Comparison of ENCODE assay signal across 26 mouse cellular contexts in the genomic region with DNA sequence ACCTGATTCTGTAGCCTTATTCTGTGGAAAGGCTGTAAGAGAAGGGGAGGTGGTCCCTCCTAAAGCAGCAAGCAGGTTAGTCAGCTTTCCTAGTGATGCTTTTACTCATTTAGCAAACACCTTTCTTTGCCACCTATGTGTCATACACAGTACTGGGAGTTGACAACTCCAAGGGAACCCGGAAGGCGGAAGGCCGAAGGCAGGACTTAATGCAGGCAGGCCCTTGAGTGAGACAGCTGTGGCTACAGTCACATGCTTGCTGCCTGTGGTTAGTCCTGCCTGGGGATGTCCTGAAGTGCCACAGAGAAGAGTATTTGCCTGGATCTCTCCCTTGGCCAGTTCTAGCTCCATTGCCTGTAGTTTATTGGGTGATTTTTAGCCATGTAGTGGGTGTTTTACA.
"Had no signal": no experiment of that assay in that cellular context is flagged by ENCODE, and none has a peak within 500 bp of the region (broad histone marks: within the 10 kb centered on the region; RNA-seq: fewer than 3 reads in every experiment).

No protein-coding gene starts in this region.

- H3K27me3 ChIP-seq: heart, embryonic 13.5 days; heart, embryonic 15.5 days; hindbrain, embryonic 13.5 days; hindbrain, embryonic 15.5 days; kidney, embryonic 15.5 days; limb, embryonic 12.5 days; liver, embryonic 13.5 days had no signal

- H3K4me2 ChIP-seq: heart, embryonic 11.5 days; heart, embryonic 13.5 days; heart, embryonic 15.5 days; hindbrain, embryonic 13.5 days; hindbrain, embryonic 15.5 days; kidney, embryonic 15.5 days; limb, embryonic 12.5 days; liver, embryonic 11.5 days; liver, embryonic 13.5 days had no signal

- H3K27ac ChIP-seq: gastrocnemius, adult 2 months; heart, embryonic 13.5 days; heart, embryonic 15.5 days; hindbrain, embryonic 10.5 days; hindbrain, embryonic 13.5 days; hindbrain, embryonic 15.5 days; hindbrain, postnatal 0 days; kidney, embryonic 15.5 days; kidney, postnatal 0 days; left cerebral cortex, adult 2 months; limb, embryonic 10.5 days; limb, embryonic 12.5 days; liver, embryonic 13.5 days had no signal

- H3K4me3 ChIP-seq: gastrocnemius, adult 2 months; heart, embryonic 13.5 days; heart, embryonic 15.5 days; hindbrain, embryonic 10.5 days; hindbrain, embryonic 13.5 days; hindbrain, embryonic 15.5 days; kidney, embryonic 15.5 days; left cerebral cortex, adult 2 months; limb, embryonic 10.5 days; limb, embryonic 12.5 days; liver, embryonic 13.5 days had no signal

- H3K9ac ChIP-seq: heart, embryonic 13.5 days; heart, embryonic 15.5 days; hindbrain, embryonic 13.5 days; hindbrain, embryonic 15.5 days; kidney, embryonic 15.5 days; limb, embryonic 12.5 days; liver, embryonic 13.5 days had no signal

- DNase-seq: gastrocnemius, adult 2 months; gastrocnemius, postnatal 10 days; gastrocnemius, postnatal 25 days; heart, adult 18-20 months; heart, postnatal 4 days; kidney, adult 11 months; kidney, adult 2 months; kidney, adult 9 months; kidney, postnatal 14 days; kidney, postnatal 36 days; liver; liver, embryonic 13.5 days had no signal

- ATAC-seq: hindbrain, postnatal 0 days; intestine, embryonic 16.5 days had no signal

- H3K36me3 ChIP-seq: heart, embryonic 13.5 days; heart, embryonic 15.5 days; hindbrain, embryonic 10.5 days; hindbrain, embryonic 13.5 days; hindbrain, embryonic 15.5 days; kidney, embryonic 15.5 days; limb, embryonic 10.5 days; limb, embryonic 12.5 days; liver, embryonic 13.5 days had no signal

- H3K9me3 ChIP-seq: heart, embryonic 13.5 days; heart, embryonic 15.5 days; hindbrain, embryonic 10.5 days; hindbrain, embryonic 13.5 days; hindbrain, embryonic 15.5 days; kidney, embryonic 15.5 days; limb, embryonic 10.5 days; limb, embryonic 12.5 days; liver, embryonic 13.5 days had no signal

- H3K4me1 ChIP-seq: hindbrain, embryonic 13.5 days; hindbrain, embryonic 15.5 days; kidney, embryonic 15.5 days; limb, embryonic 10.5 days; limb, embryonic 12.5 days; liver, embryonic 13.5 days had no signal
